Mouse (Mus musculus) gastrocnemius, adult 8-10 months (tissue): ENCODE results near the gene Snd1. TPM values are rescaled to one million over a fixed set of nuclear protein-coding genes. Genes with fewer than 3 reads are reported as not detected.

Source experiments
- DNase-seq, 2 experiments: peaks; one replicate each; pipeline ENCODE4 v3.0.0; 2022; ENCODE audit warnings: low spot score in 2 of 2
- total RNA-seq, 4 experiments: library from RNA; stranded (reverse); gene quantifications; 2 replicates each; pipeline ENCODE4 v1.2.4; 2022

Snd1 gene
- total RNA-seq, 4 experiments from 2014 or later, result 42.6 to 54.4 (median 50.1) TPM

GRCm38 (mm10) chr6:28859094-28859493 is 384.2 kb downstream of the Snd1 start:
- no peak for DNase-seq

GRCm38 (mm10) chr6:28860450-28860849 is 385.5 kb downstream of the Snd1 start:
- no peak for DNase-seq

GRCm38 (mm10) chr6:28860922-28861321 is 386.0 kb downstream of the Snd1 start:
- DNase-seq, result no peak

- DNase-seq, result no peak
Measured at GRCm38 (mm10) chr6:28862304-28862703, 387.4 kb downstream of the Snd1 start.

GRCm38 (mm10) chr6:28864684-28865083 is 389.7 kb downstream of the Snd1 start:
- no peak for DNase-seq

- no peak for DNase-seq
Measured at GRCm38 (mm10) chr6:28865112-28865511, 390.2 kb downstream of the Snd1 start.

- no peak for DNase-seq
Measured at GRCm38 (mm10) chr6:28866206-28866605, 391.3 kb downstream of the Snd1 start.

- DNase-seq, result no peak
Measured at GRCm38 (mm10) chr6:28867516-28868251, 392.7 kb downstream of the Snd1 start.

GRCm38 (mm10) chr6:28871725-28872420 is 396.9 kb downstream of the Snd1 start:
- no peak for DNase-seq

GRCm38 (mm10) chr6:28872421-28872795 is 397.5 kb downstream of the Snd1 start:
- DNase-seq, result no peak

GRCm38 (mm10) chr6:28874053-28874452 is 399.1 kb downstream of the Snd1 start:
- no peak for DNase-seq

GRCm38 (mm10) chr6:28874759-28875158 is 399.8 kb downstream of the Snd1 start:
- DNase-seq, result no peak

- DNase-seq, result no peak
Measured at GRCm38 (mm10) chr6:28875333-28875732, 400.4 kb downstream of the Snd1 start.

GRCm38 (mm10) chr6:28876492-28876891 is 401.6 kb downstream of the Snd1 start:
- no peak for DNase-seq

GRCm38 (mm10) chr6:28877945-28878666 is 403.2 kb downstream of the Snd1 start:
- DNase-seq, result no peak

GRCm38 (mm10) chr6:28879315-28879714 is 404.4 kb downstream of the Snd1 start:
- DNase-seq, result no peak

GRCm38 (mm10) chr6:28880909-28881308 is 406.0 kb downstream of the Snd1 start:
- no peak for DNase-seq

GRCm38 (mm10) chr6:28883518-28883917 is 408.6 kb downstream of the Snd1 start:
- DNase-seq, result no peak

- no peak for DNase-seq
Measured at GRCm38 (mm10) chr6:28886724-28887440, 411.9 kb downstream of the Snd1 start.

GRCm38 (mm10) chr6:28890426-28890825 is 415.5 kb downstream of the Snd1 start:
- no peak for DNase-seq

GRCm38 (mm10) chr6:28891480-28891879 is 416.5 kb downstream of the Snd1 start:
- DNase-seq, result no peak
